Mouse (Mus musculus): ENCODE measurements around the gene Nupl1. TPM values are rescaled to one million over a fixed set of nuclear protein-coding genes. Genes with fewer than 3 reads are reported as not detected.
A peak's percentile ranks its signal among the peaks of the same experiment; 100 is the strongest.

Gene Nupl1
- polyA plus RNA-seq, 1 experiment from 2014 or later = not detected

MicroRNA genes within 50 kb of the gene (microRNA counts, 519-probe panel; counts per million panel counts)
- microRNA mmu-miR-719 = 342 counts per million, percentile 67 among the panel's probes with 10 or more counts

Small RNA genes within 50 kb of the gene (microRNA-seq; reads per million reads assigned to microRNA genes)
- not detected for gene Mir719

Other genes starting within 250 kb of the Nupl1 start
- gene Atp8a2, start 54.3 kb downstream of the Nupl1 start, polyA plus RNA-seq (2016; fragmentation: Nextera tagmentation; extraction: Ambion mirVana) = 23.8 and 25.0 TPM in 2 replicates
- 61.3 and 70.2 TPM in 2 replicates for gene Gm49336, start 76 bp upstream of the Nupl1 start, polyA plus RNA-seq (2016; fragmentation: Nextera tagmentation; extraction: Ambion mirVana)
- 54.3 and 59.7 TPM in 2 replicates for gene Mtmr6, start 13.8 kb upstream of the Nupl1 start, polyA plus RNA-seq (2016; fragmentation: Nextera tagmentation; extraction: Ambion mirVana)
- gene Amer2, start 121.8 kb upstream of the Nupl1 start, polyA plus RNA-seq (2016; fragmentation: Nextera tagmentation; extraction: Ambion mirVana) = 31.1 and 34.7 TPM in 2 replicates